17 mouse cellular contexts compared by ENCODE assay signal in the genomic region with DNA sequence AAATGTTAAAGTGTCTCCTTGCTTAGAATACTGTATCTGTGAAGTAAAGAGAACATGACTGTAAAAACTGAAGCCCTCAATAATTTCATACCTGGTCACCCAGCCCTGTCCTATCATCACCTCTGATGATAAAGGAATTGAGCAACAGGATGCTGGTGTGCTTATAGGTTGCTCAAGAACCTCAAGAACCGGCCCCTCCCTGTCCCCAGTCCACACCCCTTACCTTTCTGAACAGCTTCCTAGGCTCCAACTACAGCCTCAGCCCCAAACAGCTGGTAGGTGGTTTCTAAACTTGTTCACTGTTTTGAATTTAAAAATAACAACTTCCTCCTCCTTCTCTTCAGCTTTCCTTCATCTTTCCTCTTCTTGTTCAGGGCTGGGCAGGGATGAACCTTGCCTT.
"Had no signal": no experiment of that assay in that cellular context is flagged by ENCODE, and none has a peak within 500 bp of the region (broad histone marks: within the 10 kb centered on the region; RNA-seq: fewer than 3 reads in every experiment).

No protein-coding gene starts in this region.

- H3K27ac ChIP-seq: liver, embryonic 15.5 days; lung, embryonic 15.5 days; macrophage; midbrain, embryonic 13.5 days; midbrain, embryonic 15.5 days; neural tube, embryonic 12.5 days; stomach, embryonic 15.5 days; stomach, postnatal 0 days had no signal

- H3K4me1 ChIP-seq: liver, embryonic 15.5 days; lung, embryonic 15.5 days; midbrain, embryonic 13.5 days; midbrain, embryonic 15.5 days; neural tube, embryonic 12.5 days; stomach, embryonic 15.5 days had no signal

- ATAC-seq: liver, postnatal 0 days; lung, postnatal 0 days; midbrain, embryonic 13.5 days; midbrain, embryonic 15.5 days had no signal

- H3K27me3 ChIP-seq: liver, embryonic 15.5 days; lung, embryonic 15.5 days; midbrain, embryonic 13.5 days; midbrain, embryonic 15.5 days; neural tube, embryonic 12.5 days; stomach, embryonic 15.5 days had no signal

- H3K4me3 ChIP-seq: liver, embryonic 15.5 days; lung, embryonic 15.5 days; midbrain, embryonic 13.5 days; midbrain, embryonic 15.5 days; neural tube, embryonic 12.5 days; stomach, embryonic 15.5 days had no signal

- H3K9ac ChIP-seq: liver, embryonic 15.5 days; liver, postnatal 0 days; lung, embryonic 15.5 days; midbrain, embryonic 13.5 days; midbrain, embryonic 15.5 days; neural tube, embryonic 12.5 days; stomach, embryonic 15.5 days had no signal

- H3K9me3 ChIP-seq: liver, embryonic 15.5 days; lung, embryonic 15.5 days; midbrain, embryonic 13.5 days; midbrain, embryonic 15.5 days; neural tube, embryonic 12.5 days; stomach, embryonic 15.5 days had no signal

- DNase-seq: liver, postnatal 0 days; lung, adult 2 months; lung, postnatal 14 days; lung, postnatal 36 days; right cerebral cortex, postnatal 14 days; thymus, adult 2 months; thymus, postnatal 25 days; thymus, postnatal 4 days had no signal

- H3K36me3 ChIP-seq: liver, embryonic 15.5 days; lung, embryonic 15.5 days; midbrain, embryonic 13.5 days; midbrain, embryonic 15.5 days; neural tube, embryonic 12.5 days; stomach, embryonic 15.5 days had no signal
